Mouse (Mus musculus) CH12.LX (cell line): ENCODE results near the gene Ank2. TPM values are rescaled to one million over a fixed set of nuclear protein-coding genes. Genes with fewer than 3 reads are reported as not detected.

Experiments used
- DNase-seq: peaks from one replicate; pipeline ENCODE4 v3.0.0-alpha.2; 2013; ENCODE audit errors: extremely low read depth
- H3K27ac ChIP-seq: 2 replicates; pipeline ENCODE4 v1.5.1; 2012; ENCODE audit warnings: low read depth, mild to moderate bottlenecking, control low read depth, moderate library complexity; ENCODE audit not compliant: insufficient read depth
- H3K27me3 ChIP-seq: replicated peaks from 2 replicates; pipeline ENCODE3; 2012; ENCODE audit warnings: inconsistent platforms
- H3K36me3 ChIP-seq, 2 experiments: replicated peaks in 1 of 2; 2 replicates each; pipeline versions ENCODE3 to v1.6.1; 2012; ENCODE audit warnings: inconsistent platforms in 1 of 2, low read length in 1 of 2, mild to moderate bottlenecking in 1 of 2, mixed read lengths in 1 of 2, moderate library complexity in 1 of 2; ENCODE audit not compliant: control insufficient read depth in 1 of 2, insufficient read depth in 1 of 2
- H3K4me1 ChIP-seq, 2 experiments: 2 replicates each; pipeline ENCODE4 v1.6.1; 2012; ENCODE audit warnings: inconsistent platforms in 1 of 2, moderate library complexity in 1 of 2; ENCODE audit not compliant: insufficient read depth in 2 of 2, control insufficient read depth in 1 of 2
- H3K4me2 ChIP-seq: 2 replicates; pipeline ENCODE4 v1.6.1; 2012; ENCODE audit warnings: low read depth, mild to moderate bottlenecking, control low read depth; ENCODE audit not compliant: poor library complexity, insufficient read depth, severe bottlenecking
- H3K4me3 ChIP-seq, 3 experiments: fragments of 150-350 bp in 1 of 3; sonication (generic) in 1 of 3; replicated peaks in 1 of 3; 2 replicates each; pipeline versions ENCODE3 to v1.5.1; 2011 to 2012; ENCODE audit warnings: low read depth in 2 of 3, low read length in 2 of 3, mild to moderate bottlenecking in 2 of 3, moderate library complexity in 2 of 3, control low read depth in 1 of 3, improper control_type of control experiment in 1 of 3, inconsistent platforms in 1 of 3, mixed read lengths in 1 of 3; ENCODE audit not compliant: poor library complexity in 1 of 3
- H3K79me2 ChIP-seq: replicated peaks from 2 replicates; pipeline ENCODE4 v1.6.1; 2012; ENCODE audit warnings: mild to moderate bottlenecking, moderate library complexity; ENCODE audit not compliant: control insufficient read depth, poor library complexity, insufficient read depth, severe bottlenecking; ENCODE audit errors: extremely low read depth
- H3K9ac ChIP-seq: 2 replicates; pipeline ENCODE4 v1.6.1; 2012; ENCODE audit warnings: low read depth, mild to moderate bottlenecking, control low read depth, moderate library complexity; ENCODE audit not compliant: insufficient read depth
- H3K9me3 ChIP-seq: replicated peaks from 2 replicates; pipeline ENCODE3; 2012; ENCODE audit warnings: low read length, inconsistent platforms, mixed read lengths
- BHLHE40 ChIP-seq: IDR thresholded peaks from 2 replicates; pipeline ENCODE4 v1.6.1; 2011; ENCODE audit warnings: mild to moderate bottlenecking, low read depth, low read length, improper control_type of control experiment
- CHD1 ChIP-seq: IDR thresholded peaks from 2 replicates; pipeline ENCODE4 v1.6.1; 2012; ENCODE audit warnings: low read depth, low read length, improper control_type of control experiment, inconsistent platforms
- CHD2 ChIP-seq: IDR thresholded peaks from 2 replicates; pipeline ENCODE4 v1.6.1; 2011; ENCODE audit warnings: low read length, improper control_type of control experiment
- E2F4 ChIP-seq: IDR thresholded peaks from 2 replicates; pipeline ENCODE4 v1.6.1; 2011; ENCODE audit warnings: low read depth, low read length, improper control_type of control experiment; ENCODE audit not compliant: insufficient replicate concordance
- ETS1 ChIP-seq: conservative IDR thresholded peaks from 2 replicates; pipeline ENCODE4 v1.6.1; 2012; ENCODE audit warnings: low read depth, mild to moderate bottlenecking, inconsistent platforms, low read length, improper control_type of control experiment, moderate library complexity
- HCFC1 ChIP-seq: IDR thresholded peaks from 2 replicates; pipeline ENCODE4 v1.6.1; 2012; ENCODE audit warnings: low read depth, mild to moderate bottlenecking, inconsistent platforms, low read length, improper control_type of control experiment
- JUND ChIP-seq: conservative IDR thresholded peaks from 2 replicates; pipeline ENCODE4 v1.6.1; 2011; ENCODE audit warnings: low read depth, low read length, improper control_type of control experiment
- KAT2A ChIP-seq: IDR thresholded peaks from 2 replicates; pipeline ENCODE4 v1.6.1; 2012; ENCODE audit warnings: low read length, improper control_type of control experiment, inconsistent platforms; ENCODE audit not compliant: insufficient replicate concordance
- MAFK ChIP-seq: IDR thresholded peaks from 2 replicates; pipeline ENCODE4 v1.6.1; 2011; ENCODE audit warnings: low read length, improper control_type of control experiment; ENCODE audit not compliant: insufficient replicate concordance
- MAX ChIP-seq: IDR thresholded peaks from 2 replicates; pipeline ENCODE4 v1.6.1; 2011; ENCODE audit warnings: low read length, improper control_type of control experiment
- MAZ ChIP-seq: IDR thresholded peaks from 2 replicates; pipeline ENCODE4 v1.6.1; 2012; ENCODE audit warnings: low read depth, mild to moderate bottlenecking, inconsistent platforms, low read length, improper control_type of control experiment, moderate library complexity
- MEF2A ChIP-seq: IDR thresholded peaks from 2 replicates; pipeline ENCODE4 v1.6.1; 2014; ENCODE audit warnings: low read depth, mild to moderate bottlenecking, inconsistent platforms, low read length, improper control_type of control experiment, borderline replicate concordance
- MXI1 ChIP-seq: IDR thresholded peaks from 2 replicates; pipeline ENCODE4 v1.6.1; 2011; ENCODE audit warnings: mild to moderate bottlenecking, low read depth, low read length, improper control_type of control experiment
- MYC ChIP-seq: IDR thresholded peaks from 2 replicates; pipeline ENCODE4 v1.6.1; 2011; ENCODE audit warnings: low read depth, mild to moderate bottlenecking, improper control_type of control experiment, low read length
- PAX5 ChIP-seq: IDR thresholded peaks from 2 replicates; pipeline ENCODE4 v1.6.1; 2012; ENCODE audit warnings: low read length, inconsistent platforms, mixed read lengths
- POLR2AphosphoS2 ChIP-seq: IDR thresholded peaks from 2 replicates; pipeline ENCODE4 v1.6.1; 2011; ENCODE audit warnings: low read depth, low read length, improper control_type of control experiment
- RCOR1 ChIP-seq: conservative IDR thresholded peaks from 2 replicates; pipeline ENCODE4 v1.6.1; 2012; ENCODE audit warnings: low read depth, mild to moderate bottlenecking, inconsistent platforms, low read length, improper control_type of control experiment
- SIN3A ChIP-seq: IDR thresholded peaks from 2 replicates; pipeline ENCODE4 v1.6.1; 2012; ENCODE audit warnings: low read length, improper control_type of control experiment, inconsistent platforms
- SMC3 ChIP-seq: IDR thresholded peaks from 2 replicates; pipeline ENCODE4 v1.6.1; 2011; ENCODE audit warnings: low read depth, low read length, improper control_type of control experiment
- TCF12 ChIP-seq: IDR thresholded peaks from 2 replicates; pipeline ENCODE4 v1.6.1; 2014; ENCODE audit warnings: low read depth, mild to moderate bottlenecking, inconsistent platforms, low read length, improper control_type of control experiment
- USF1 ChIP-seq: IDR thresholded peaks from 2 replicates; pipeline ENCODE4 v1.6.1; 2014; ENCODE audit warnings: low read depth, mild to moderate bottlenecking, inconsistent platforms, low read length, improper control_type of control experiment
- ZKSCAN1 ChIP-seq: IDR thresholded peaks from 2 replicates; pipeline ENCODE4 v1.6.1; 2012; ENCODE audit warnings: low read depth, inconsistent platforms, low read length, improper control_type of control experiment, borderline replicate concordance
- ZNF384 ChIP-seq: IDR thresholded peaks from 2 replicates; pipeline ENCODE4 v1.6.1; 2012; ENCODE audit warnings: low read depth, low read length, improper control_type of control experiment, inconsistent platforms
- dilution Hi-C: fragments of 300-500 bp; cut with MboI; formaldehyde crosslinking; loops from 2 replicates; pipeline ENCODE4 v1.14.3; 2020; ENCODE audit warnings: low sequenced_read_pairs; ENCODE audit not compliant: extremely low pct_unique_long_range_greater_than_20kb, extremely low pct_ligation_motif_present
- in situ Hi-C: fragments of 300-500 bp; cut with MboI; formaldehyde crosslinking; loops from 3 replicates; pipeline ENCODE4 v1.14.3; 2019; ENCODE audit warnings: low sequenced_read_pairs, low pct_ligation_motif_present, low pct_unique_long_range_greater_than_20kb, mixed read lengths
- polyA plus RNA-seq: library from polyadenylated mRNA; unstranded; fragments of >175 nt; gene quantifications from 2 replicates; pipeline ENCODE4 v1.2.1, GENCODE M21; 2012; ENCODE audit warnings: low read depth; ENCODE audit not compliant: insufficient read length
- total RNA-seq, 2 experiments: library from RNA; depleted of rRNA; stranded (reverse); fragments of 300-350 nt in 1 of 2; fragments of >200 nt in 1 of 2; gene quantifications; 2 replicates each; pipeline ENCODE4 v1.2.3; 2012 to 2014

Ank2 gene
- total and polyA plus RNA-seq, 3 experiments: 3.9 to 20.9 (median 12.2) TPM

DNA sequence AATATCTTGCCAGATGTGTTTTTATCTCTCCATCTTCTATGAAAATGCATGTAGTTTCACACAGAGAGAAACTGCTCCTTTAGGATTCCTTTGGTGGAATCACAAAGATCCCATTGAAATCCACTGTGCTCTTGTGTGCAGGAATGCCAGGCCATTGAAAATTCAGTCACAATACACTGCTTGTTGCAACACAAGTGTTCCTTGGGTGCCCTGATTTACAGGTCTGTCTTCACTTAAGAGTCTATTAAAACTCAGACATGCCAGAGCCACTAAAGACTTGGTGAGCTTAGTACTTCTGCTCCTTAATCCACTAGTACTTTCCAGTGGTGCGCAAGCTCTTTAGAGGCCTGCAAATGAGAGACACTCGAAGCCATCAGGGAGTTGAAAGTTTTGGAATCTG, 359.5 kb downstream of the Ank2 start:
- Histone ChIP-seq H3K9me3 (no peaks in the 10 kb centered on the region), H3K36me3 (no peaks in the 10 kb centered on the region), H3K79me2 (no peaks in the 10 kb centered on the region), H3K27ac (no peak overlapping the region), H3K4me3 (no peak overlapping the region), H3K9ac (no peak overlapping the region), H3K4me1 (no peaks in the 10 kb centered on the region), H3K4me2 (no peak overlapping the region), H3K27me3 (no peaks in the 10 kb centered on the region)
- no peak for TF ChIP-seq POLR2AphosphoS2
- TF ChIP-seq MEF2A: no peak
- TF ChIP-seq ETS1: no peak
- no peak for TF ChIP-seq RCOR1
- TF ChIP-seq TCF12: no peak
- no peak for TF ChIP-seq KAT2A
- TF ChIP-seq SIN3A: no peak
- in situ Hi-C loops: no loop called here
- dilution Hi-C loops: no loop called here
- no peak for DNase-seq

DNA sequence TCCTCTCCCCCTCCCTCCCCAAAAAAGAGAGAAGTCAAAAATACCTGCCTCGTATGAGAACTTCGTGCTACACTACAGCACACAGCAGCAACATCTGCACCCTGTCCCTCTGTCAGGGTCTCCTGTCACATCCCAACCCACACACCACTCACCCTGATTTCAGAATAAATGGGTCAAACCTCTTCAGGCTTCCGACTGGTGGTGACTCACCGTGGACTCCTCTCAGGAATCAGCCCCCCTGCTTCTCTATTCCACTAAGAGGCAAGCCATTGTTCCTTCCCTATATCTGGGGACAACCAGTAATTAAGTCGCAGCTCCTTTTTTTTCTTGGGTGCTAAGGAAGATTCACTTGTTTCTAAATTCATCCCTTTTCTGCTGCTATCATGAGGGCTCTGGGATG, 361.6 kb downstream of the Ank2 start:
- Histone ChIP-seq H3K27ac (no peak overlapping the region), H3K4me2 (no peak overlapping the region), H3K9me3 (no peaks in the 10 kb centered on the region), H3K27me3 (no peaks in the 10 kb centered on the region)
- in situ Hi-C loops: no loop called here
- TF ChIP-seq MYC (no peak), CHD2 (no peak), KAT2A (no peak), MAZ (no peak), PAX5 (no peak), MXI1 (no peak), ZKSCAN1 (no peak), USF1 (no peak), JUND (no peak), E2F4 (no peak), CHD1 (no peak), MAX (no peak), SMC3 (no peak), ZNF384 (no peak), BHLHE40 (no peak), HCFC1 (no peak), MAFK (no peak)
- TF ChIP-seq, all 38 proteins: peak for 0
- no peak for DNase-seq
- no peaks in the 10 kb centered on the region for H3K36me3 ChIP-seq
- H3K9ac ChIP-seq: no peak overlapping the region
- no peaks in the 10 kb centered on the region for H3K4me1 ChIP-seq
- dilution Hi-C loops: no loop called here
- H3K79me2 ChIP-seq: no peaks in the 10 kb centered on the region
- H3K4me3 ChIP-seq: no peak overlapping the region
